Mouse (Mus musculus): ENCODE data around the gene Dcps. TPM values are rescaled to one million over a fixed set of nuclear protein-coding genes. Genes with fewer than 3 reads are reported as not detected.

The Dcps gene
- polyA plus RNA-seq, 2 experiments, result 54.6 to 61.6 TPM

DNA sequence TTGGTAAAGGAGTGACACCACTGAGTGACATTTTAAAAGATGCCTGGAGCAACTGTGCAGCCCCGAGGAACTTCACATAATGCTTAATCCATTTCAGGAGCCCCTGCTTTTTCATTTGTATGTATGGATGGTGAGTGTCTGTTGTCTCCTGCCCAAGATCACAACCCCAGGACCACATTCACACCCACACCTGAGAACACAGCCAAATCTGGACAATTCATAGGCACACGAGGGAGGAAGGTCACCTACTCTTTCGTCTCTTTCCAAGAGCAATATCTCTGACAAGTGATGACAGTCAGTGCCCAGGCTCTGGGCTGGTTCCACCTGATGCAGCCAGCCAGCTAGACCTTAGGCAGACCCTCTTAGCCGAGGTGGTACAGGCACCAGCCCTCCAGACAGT is 71.2 kb downstream of the Dcps start:
- Histone ChIP-seq H3K27ac (replicated peaks; ENCODE audit: low read depth, low read length) (no peak overlapping the region), H3K4me2 (replicated peaks; ENCODE audit: low read depth, low read length, severe bottlenecking) (no peak overlapping the region), H3K4me1 (ENCODE audit: control insufficient read depth, insufficient read depth, low read length) (peaks cover 21% of the 10 kb centered on the region), H3K9me3 (ENCODE audit: control insufficient read depth, low read length) (no peaks in the 10 kb centered on the region), H3K36me3 (ENCODE audit: control insufficient read depth, insufficient read depth, low read length) (no peaks in the 10 kb centered on the region), H3K27me3 (ENCODE audit: control insufficient read depth, insufficient read depth, low read length) (no peaks in the 10 kb centered on the region), H3K4me3 (replicated peaks; ENCODE audit: low read length) (no peak overlapping the region), H3K9ac (ENCODE audit: low read depth, low read length, severe bottlenecking) (no peak overlapping the region)
- WGBS, result 69% methylated on average over 4 of the region's 4 CpGs
- no peak for TF ChIP-seq POLR2A (IDR thresholded peaks at IDR 0.05; ENCODE audit: borderline replicate concordance, extremely low read depth, insufficient read depth, insufficient read length)
- ATAC-seq (ENCODE audit: low FRiP score, low read depth), result no peak
- DNase-seq (ENCODE audit: low spot score), result no peak

DNA sequence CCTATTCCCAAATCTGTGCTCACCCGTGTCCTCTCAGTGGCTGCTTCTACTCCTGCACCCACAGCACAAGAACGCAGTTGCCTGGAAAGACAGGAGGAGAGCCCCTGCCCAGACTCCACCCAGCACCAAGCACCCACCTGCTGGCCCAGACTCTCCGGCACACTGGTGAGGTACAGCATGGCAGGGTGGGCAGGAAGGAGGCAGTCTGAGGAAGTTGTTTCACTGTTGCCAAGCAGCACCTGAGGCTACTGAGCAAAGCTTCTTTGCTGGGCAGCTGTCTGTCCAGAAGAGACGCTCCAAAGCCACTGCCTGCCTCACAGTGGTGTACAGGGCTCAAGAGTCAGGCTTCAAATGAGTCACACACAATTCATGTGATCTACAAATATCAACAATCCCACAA is 77.1 kb downstream of the Dcps start:
- ATAC-seq (ENCODE audit: low FRiP score, low read depth) (no peak), DNase-seq (ENCODE audit: low spot score) (no peak)
- WGBS, result 87% methylated on average over 4 of the region's 4 CpGs
- no peak overlapping the region for H3K9ac ChIP-seq (ENCODE audit: low read depth, low read length, severe bottlenecking)
- H3K27me3 ChIP-seq (ENCODE audit: control insufficient read depth, insufficient read depth, low read length), result no peaks in the 10 kb centered on the region
- H3K4me3 ChIP-seq (replicated peaks; ENCODE audit: low read length), result no peak overlapping the region
- no peaks in the 10 kb centered on the region for H3K4me1 ChIP-seq (ENCODE audit: control insufficient read depth, insufficient read depth, low read length)
- TF ChIP-seq POLR2A (IDR thresholded peaks at IDR 0.05; ENCODE audit: borderline replicate concordance, extremely low read depth, insufficient read depth, insufficient read length), result no peak
- no peaks in the 10 kb centered on the region for H3K9me3 ChIP-seq (ENCODE audit: control insufficient read depth, low read length)
- H3K27ac ChIP-seq (replicated peaks; ENCODE audit: low read depth, low read length), result no peak overlapping the region
- H3K36me3 ChIP-seq (ENCODE audit: control insufficient read depth, insufficient read depth, low read length), result no peaks in the 10 kb centered on the region
- no peak overlapping the region for H3K4me2 ChIP-seq (replicated peaks; ENCODE audit: low read depth, low read length, severe bottlenecking)

DNA sequence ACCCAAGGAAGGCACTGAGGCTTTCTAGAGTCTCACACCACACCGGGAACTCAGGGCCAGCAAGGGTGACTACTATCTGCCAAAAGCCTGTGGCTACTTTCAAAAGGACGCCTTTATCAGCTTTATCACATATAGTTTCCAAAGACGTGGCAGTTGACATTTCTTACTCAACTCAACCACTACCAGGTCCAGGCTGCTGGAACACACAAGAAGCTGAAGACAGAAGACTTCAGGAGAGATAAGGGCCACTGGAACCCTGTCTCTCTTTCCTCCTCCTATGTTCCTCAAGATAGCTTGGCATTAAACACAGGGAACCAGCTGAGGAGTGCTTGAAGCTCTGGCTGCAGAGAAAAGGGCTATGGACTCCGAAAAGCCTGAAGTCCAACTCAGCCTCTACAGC is 78.0 kb downstream of the Dcps start:
- no peaks in the 10 kb centered on the region for H3K36me3 ChIP-seq (ENCODE audit: control insufficient read depth, insufficient read depth, low read length)
- 88% methylated on average over 4 of the region's 4 CpGs for WGBS
- no peak for ATAC-seq (ENCODE audit: low FRiP score, low read depth)

DNA sequence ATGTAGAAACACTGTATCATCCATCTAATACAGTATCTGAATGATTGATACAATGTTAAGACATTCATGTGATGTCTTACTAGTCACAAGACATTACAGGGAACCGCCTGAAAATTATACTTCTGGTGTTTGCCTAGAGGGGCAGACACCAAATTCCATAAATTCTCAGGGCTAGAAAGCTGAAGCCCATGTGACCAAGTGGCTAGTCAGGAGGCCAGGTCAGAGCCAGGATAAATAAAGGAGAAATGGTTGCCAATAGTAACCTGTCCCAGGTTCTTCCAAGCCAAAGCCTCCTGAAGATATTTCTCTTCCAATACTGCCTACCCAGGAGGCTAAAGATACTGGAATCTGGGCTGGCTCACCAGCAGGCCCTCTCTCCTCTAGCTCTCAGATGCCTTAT is 80.1 kb downstream of the Dcps start:
- DNase-seq (ENCODE audit: low spot score), result no peak
- 81% methylated on average over 1 of the region's 1 CpGs for WGBS
- H3K4me2 ChIP-seq (replicated peaks; ENCODE audit: low read depth, low read length, severe bottlenecking), result no peak overlapping the region
- H3K27me3 ChIP-seq (ENCODE audit: control insufficient read depth, insufficient read depth, low read length), result no peaks in the 10 kb centered on the region
- H3K4me3 ChIP-seq (replicated peaks; ENCODE audit: low read length), result no peak overlapping the region
- no peaks in the 10 kb centered on the region for H3K9me3 ChIP-seq (ENCODE audit: control insufficient read depth, low read length)
- no peaks in the 10 kb centered on the region for H3K4me1 ChIP-seq (ENCODE audit: control insufficient read depth, insufficient read depth, low read length)
- no peak overlapping the region for H3K27ac ChIP-seq (replicated peaks; ENCODE audit: low read depth, low read length)
- H3K9ac ChIP-seq (ENCODE audit: low read depth, low read length, severe bottlenecking), result no peak overlapping the region
- no peak for ATAC-seq (ENCODE audit: low FRiP score, low read depth)
- no peaks in the 10 kb centered on the region for H3K36me3 ChIP-seq (ENCODE audit: control insufficient read depth, insufficient read depth, low read length)
- no peak for TF ChIP-seq POLR2A (IDR thresholded peaks at IDR 0.05; ENCODE audit: borderline replicate concordance, extremely low read depth, insufficient read depth, insufficient read length)

More for the DNA sequence above, 78.0 kb downstream of the Dcps start:
- H3K4me3 ChIP-seq (replicated peaks; ENCODE audit: low read length), result no peak overlapping the region
- H3K9me3 ChIP-seq (ENCODE audit: control insufficient read depth, low read length), result no peaks in the 10 kb centered on the region
- H3K4me2 ChIP-seq (replicated peaks; ENCODE audit: low read depth, low read length, severe bottlenecking), result no peak overlapping the region
- no peak for DNase-seq (ENCODE audit: low spot score)
- TF ChIP-seq POLR2A (IDR thresholded peaks at IDR 0.05; ENCODE audit: borderline replicate concordance, extremely low read depth, insufficient read depth, insufficient read length), result no peak
- no peaks in the 10 kb centered on the region for H3K4me1 ChIP-seq (ENCODE audit: control insufficient read depth, insufficient read depth, low read length)
- no peak overlapping the region for H3K27ac ChIP-seq (replicated peaks; ENCODE audit: low read depth, low read length)
- no peak overlapping the region for H3K9ac ChIP-seq (ENCODE audit: low read depth, low read length, severe bottlenecking)
- no peaks in the 10 kb centered on the region for H3K27me3 ChIP-seq (ENCODE audit: control insufficient read depth, insufficient read depth, low read length)

DNA sequence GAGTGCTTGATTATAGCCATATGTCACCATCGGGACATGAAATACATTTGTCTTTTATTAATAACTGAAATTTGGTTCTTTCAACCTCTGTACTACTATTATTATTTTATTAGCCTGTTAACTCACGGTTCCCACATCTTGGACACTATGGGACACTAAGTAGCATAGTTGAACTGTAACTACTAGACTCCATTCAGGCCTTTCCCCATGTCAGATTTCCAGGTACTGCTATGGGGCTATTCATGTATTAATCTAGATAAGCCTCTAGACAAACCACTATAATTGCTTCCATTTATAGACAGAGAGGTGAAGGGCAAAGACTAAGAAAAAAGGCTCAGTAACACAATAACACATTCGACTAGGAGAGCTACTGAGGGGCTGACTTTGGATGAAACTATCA is 82.5 kb downstream of the Dcps start:
- WGBS, result 74% methylated on average over 3 of the region's 3 CpGs
- H3K9ac ChIP-seq (ENCODE audit: low read depth, low read length, severe bottlenecking), result no peak overlapping the region
- no peaks in the 10 kb centered on the region for H3K27me3 ChIP-seq (ENCODE audit: control insufficient read depth, insufficient read depth, low read length)
- no peak overlapping the region for H3K4me3 ChIP-seq (replicated peaks; ENCODE audit: low read length)
- DNase-seq (ENCODE audit: low spot score) (no peak), ATAC-seq (ENCODE audit: low FRiP score, low read depth) (no peak)
- H3K27ac ChIP-seq (replicated peaks; ENCODE audit: low read depth, low read length), result no peak overlapping the region
- no peaks in the 10 kb centered on the region for H3K9me3 ChIP-seq (ENCODE audit: control insufficient read depth, low read length)
- no peak overlapping the region for H3K4me2 ChIP-seq (replicated peaks; ENCODE audit: low read depth, low read length, severe bottlenecking)
- H3K4me1 ChIP-seq (ENCODE audit: control insufficient read depth, insufficient read depth, low read length), result no peaks in the 10 kb centered on the region
- no peak for TF ChIP-seq POLR2A (IDR thresholded peaks at IDR 0.05; ENCODE audit: borderline replicate concordance, extremely low read depth, insufficient read depth, insufficient read length)
- no peaks in the 10 kb centered on the region for H3K36me3 ChIP-seq (ENCODE audit: control insufficient read depth, insufficient read depth, low read length)

DNA sequence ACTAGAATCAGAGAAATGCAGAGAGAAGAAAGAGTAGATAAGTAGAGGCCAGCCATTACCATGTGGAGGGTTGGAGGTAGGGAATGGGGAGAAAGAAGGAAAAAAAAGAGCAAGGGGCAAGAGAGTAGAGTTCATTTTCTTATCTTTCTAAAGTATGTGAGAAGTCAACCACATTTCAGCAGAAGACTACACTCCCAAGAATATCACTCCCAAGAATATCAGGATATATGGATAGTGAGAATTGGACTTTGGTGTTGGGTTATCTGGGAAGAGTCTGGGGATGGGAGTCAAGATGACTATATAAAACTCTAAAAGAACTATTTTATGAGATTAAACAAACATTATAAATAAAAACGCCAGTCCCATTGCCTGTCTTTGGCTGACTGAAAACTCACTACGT is 83.0 kb downstream of the Dcps start:
- Histone ChIP-seq H3K4me2 (replicated peaks; ENCODE audit: low read depth, low read length, severe bottlenecking) (no peak overlapping the region), H3K36me3 (ENCODE audit: control insufficient read depth, insufficient read depth, low read length) (no peaks in the 10 kb centered on the region), H3K9me3 (ENCODE audit: control insufficient read depth, low read length) (no peaks in the 10 kb centered on the region), H3K4me1 (ENCODE audit: control insufficient read depth, insufficient read depth, low read length) (no peaks in the 10 kb centered on the region), H3K4me3 (replicated peaks; ENCODE audit: low read length) (no peak overlapping the region), H3K27ac (replicated peaks; ENCODE audit: low read depth, low read length) (no peak overlapping the region), H3K9ac (ENCODE audit: low read depth, low read length, severe bottlenecking) (no peak overlapping the region), H3K27me3 (ENCODE audit: control insufficient read depth, insufficient read depth, low read length) (no peaks in the 10 kb centered on the region)
- DNase-seq (ENCODE audit: low spot score), result no peak
- TF ChIP-seq POLR2A (IDR thresholded peaks at IDR 0.05; ENCODE audit: borderline replicate concordance, extremely low read depth, insufficient read depth, insufficient read length), result no peak
- ATAC-seq (ENCODE audit: low FRiP score, low read depth), result no peak
- WGBS, result 87% methylated on average over 2 of the region's 2 CpGs

Other genes with a start within 250 kb of the Dcps start
- 14.5 and 17.0 TPM in 2 replicates for gene St3gal4, start 56.8 kb downstream of the Dcps start, polyA plus RNA-seq (2012; rRNA removed)
- 35.6 and 36.3 TPM in 2 replicates for gene St3gal4, start 56.8 kb downstream of the Dcps start, polyA plus RNA-seq (2014; fragmentation: Nextera tagmentation; extraction: Ambion mirVana)
- gene Srpr, start 24.1 kb upstream of the Dcps start, polyA plus RNA-seq (2012; rRNA removed), result 109 and 115 TPM in 2 replicates
- 160 and 161 TPM in 2 replicates for gene Srpr, start 24.1 kb upstream of the Dcps start, polyA plus RNA-seq (2014; fragmentation: Nextera tagmentation; extraction: Ambion mirVana)
- gene Tirap, start 24.2 kb upstream of the Dcps start, polyA plus RNA-seq (2012; rRNA removed), result 7.5 and 12.7 TPM in 2 replicates
- gene Tirap, start 24.2 kb upstream of the Dcps start, polyA plus RNA-seq (2014; fragmentation: Nextera tagmentation; extraction: Ambion mirVana), result 11.0 and 13.4 TPM in 2 replicates
- gene Foxred1, start 35.0 kb upstream of the Dcps start, polyA plus RNA-seq (2012; rRNA removed), result 51.1 and 55.2 TPM in 2 replicates
- 29.5 and 33.9 TPM in 2 replicates for gene Foxred1, start 35.0 kb upstream of the Dcps start, polyA plus RNA-seq (2014; fragmentation: Nextera tagmentation; extraction: Ambion mirVana)
- 29.3 and 29.6 TPM in 2 replicates for gene Fam118b, start 91.7 kb upstream of the Dcps start, polyA plus RNA-seq (2012; rRNA removed)
- 45.3 and 47.9 TPM in 2 replicates for gene Fam118b, start 91.7 kb upstream of the Dcps start, polyA plus RNA-seq (2014; fragmentation: Nextera tagmentation; extraction: Ambion mirVana)
- gene Rpusd4, start 91.8 kb upstream of the Dcps start, polyA plus RNA-seq (2012; rRNA removed), result 25.8 and 26.0 TPM in 2 replicates
- gene Rpusd4, start 91.8 kb upstream of the Dcps start, polyA plus RNA-seq (2014; fragmentation: Nextera tagmentation; extraction: Ambion mirVana), result 24.9 and 30.8 TPM in 2 replicates
- 83.7 and 98.3 TPM in 2 replicates for gene Cdon, start 245.1 kb upstream of the Dcps start, polyA plus RNA-seq (2012; rRNA removed)
- 39.6 and 40.9 TPM in 2 replicates for gene Cdon, start 245.1 kb upstream of the Dcps start, polyA plus RNA-seq (2014; fragmentation: Nextera tagmentation; extraction: Ambion mirVana)